Mouse (Mus musculus) bone marrow, adult 2 months (tissue): Measurements from ENCODE around the gene Rnh1.

ENCODE experiments used
- CTCF ChIP-seq: fragments of 200-500 bp; IDR thresholded peaks from 2 replicates; pipeline ENCODE4 v1.5.1; 2011; ENCODE audit warnings: low read length, control low read depth; ENCODE audit not compliant: control insufficient read depth, insufficient read depth
- POLR2A ChIP-seq: fragments of 200-500 bp; IDR thresholded peaks from 2 replicates; pipeline ENCODE4 v1.6.1; 2011; ENCODE audit warnings: low read depth, mild to moderate bottlenecking, control low read depth, low read length, borderline replicate concordance; ENCODE audit not compliant: control insufficient read depth

- TF ChIP-seq POLR2A (no peak), CTCF (no peak)
Measured at GRCm38 (mm10) chr7:141193348-141193856, 20.7 kb upstream of the Rnh1 start.
